Mouse (Mus musculus): Measurements from ENCODE around the gene Htra3. TPM values are rescaled to one million over a fixed set of nuclear protein-coding genes. Genes with fewer than 3 reads are reported as not detected.

Gene Htra3
- polyA plus RNA-seq, 2 experiments = 0.46 to 0.99 TPM

- DNase-seq (ENCODE audit: low read depth in 3 of 3, low spot score in 3 of 3) (no peak), ATAC-seq (ENCODE audit: insufficient read depth) (no peak)
- Histone ChIP-seq H3K27me3 (ENCODE audit: control insufficient read depth, insufficient read depth, low read length) (no peaks in the 10 kb centered on the region), H3K9ac (replicated peaks) (no peak overlapping the region), H3K9me3 (ENCODE audit: control insufficient read depth, low read length) (no peaks in the 10 kb centered on the region), H3K4me1 (replicated peaks; ENCODE audit: control insufficient read depth in 2 of 2, insufficient read depth in 2 of 2, low read length in 1 of 2) (no peaks in the 10 kb centered on the region), H3K4me2 (ENCODE audit: low read depth) (no peak overlapping the region), H3K36me3 (replicated peaks; ENCODE audit: control insufficient read depth, insufficient read depth, low read depth) (no peaks in the 10 kb centered on the region), H3K27ac (no peak overlapping the region), H3K4me3 (ENCODE audit: insufficient read depth in 1 of 2, low read depth in 2 of 2, low read length in 2 of 2) (no peak overlapping the region)
- 63% methylated on average over 11 of the region's 11 CpGs for WGBS (ENCODE audit: insufficient replicate concordance)
- TF ChIP-seq EP300 (IDR thresholded peaks at IDR 0.05; ENCODE audit: low read depth) = no peak
- TF ChIP-seq CTCF (IDR thresholded peaks at IDR 0.05; ENCODE audit: low read depth) = no peak
These were observed 11.7 kb upstream of the Htra3 start for GRCm38 (mm10) chr5:35691246-35691645.

- ATAC-seq (ENCODE audit: insufficient read depth) (no peak), DNase-seq (ENCODE audit: low read depth in 3 of 3, low spot score in 3 of 3) (no peak)
- H3K27ac ChIP-seq = no peak overlapping the region
- no peaks in the 10 kb centered on the region for H3K9me3 ChIP-seq (ENCODE audit: control insufficient read depth, low read length)
- H3K9ac ChIP-seq (replicated peaks) = no peak overlapping the region
- TF ChIP-seq EP300 (IDR thresholded peaks at IDR 0.05; ENCODE audit: low read depth) = no peak
- TF ChIP-seq CTCF (IDR thresholded peaks at IDR 0.05; ENCODE audit: low read depth) = no peak
- no peak overlapping the region for H3K4me3 ChIP-seq (ENCODE audit: insufficient read depth in 1 of 2, low read depth in 2 of 2, low read length in 2 of 2)
- no peaks in the 10 kb centered on the region for H3K4me1 ChIP-seq (replicated peaks; ENCODE audit: control insufficient read depth in 2 of 2, insufficient read depth in 2 of 2, low read length in 1 of 2)
- no peaks in the 10 kb centered on the region for H3K27me3 ChIP-seq (ENCODE audit: control insufficient read depth, insufficient read depth, low read length)
- no peak overlapping the region for H3K4me2 ChIP-seq (ENCODE audit: low read depth)
- H3K36me3 ChIP-seq (replicated peaks; ENCODE audit: control insufficient read depth, insufficient read depth, low read depth) = no peaks in the 10 kb centered on the region
- WGBS (ENCODE audit: insufficient replicate concordance) = 67% methylated on average over 8 of the region's 8 CpGs
These were observed 11.0 kb upstream of the Htra3 start for GRCm38 (mm10) chr5:35690485-35691165.

- no peaks in the 10 kb centered on the region for H3K27me3 ChIP-seq (ENCODE audit: control insufficient read depth, insufficient read depth, low read length)
- no peak overlapping the region for H3K4me2 ChIP-seq (ENCODE audit: low read depth)
- DNase-seq (ENCODE audit: low read depth in 3 of 3, low spot score in 3 of 3) (no peak), ATAC-seq (ENCODE audit: insufficient read depth) (no peak)
- no peak overlapping the region for H3K4me3 ChIP-seq (ENCODE audit: insufficient read depth in 1 of 2, low read depth in 2 of 2, low read length in 2 of 2)
- TF ChIP-seq CTCF (IDR thresholded peaks at IDR 0.05; ENCODE audit: low read depth) (no peak), EP300 (IDR thresholded peaks at IDR 0.05; ENCODE audit: low read depth) (no peak)
- H3K36me3 ChIP-seq (replicated peaks; ENCODE audit: control insufficient read depth, insufficient read depth, low read depth) = no peaks in the 10 kb centered on the region
- H3K9ac ChIP-seq (replicated peaks) = no peak overlapping the region
- no peaks in the 10 kb centered on the region for H3K9me3 ChIP-seq (ENCODE audit: control insufficient read depth, low read length)
- no peak overlapping the region for H3K27ac ChIP-seq
- peaks cover 0 to 6% of the 10 kb centered on the region in 2 experiments; a peak in 2 of 4 replicates for H3K4me1 ChIP-seq (replicated peaks; ENCODE audit: control insufficient read depth in 2 of 2, insufficient read depth in 2 of 2, low read length in 1 of 2)
These were observed 9.8 kb upstream of the Htra3 start for GRCm38 (mm10) chr5:35689374-35689773.

DNA sequence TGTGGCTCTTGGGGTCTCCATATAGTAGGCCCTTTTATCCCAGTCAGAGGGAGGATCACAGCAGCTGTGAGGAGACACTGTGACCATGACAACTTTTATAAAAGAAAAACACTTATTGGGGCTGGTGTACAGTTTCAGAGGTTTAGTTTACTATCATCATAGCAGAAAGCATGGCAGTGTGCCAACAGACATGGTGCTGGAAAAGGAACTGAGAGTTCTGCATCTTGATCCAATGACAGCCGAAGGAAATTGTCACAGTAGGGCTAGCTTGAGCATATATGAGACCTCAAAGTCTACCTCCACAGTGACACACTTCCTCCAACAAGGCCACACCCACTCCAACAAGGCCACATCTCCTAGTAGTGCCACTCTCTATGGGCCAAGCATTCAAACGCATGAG lies 9.3 kb upstream of the Htra3 start:
- Histone ChIP-seq H3K9ac (replicated peaks) (no peak overlapping the region), H3K36me3 (replicated peaks; ENCODE audit: control insufficient read depth, insufficient read depth, low read depth) (no peaks in the 10 kb centered on the region), H3K27me3 (ENCODE audit: control insufficient read depth, insufficient read depth, low read length) (no peaks in the 10 kb centered on the region), H3K9me3 (ENCODE audit: control insufficient read depth, low read length) (no peaks in the 10 kb centered on the region), H3K27ac (no peak overlapping the region), H3K4me3 (ENCODE audit: insufficient read depth in 1 of 2, low read depth in 2 of 2, low read length in 2 of 2) (no peak overlapping the region), H3K4me2 (ENCODE audit: low read depth) (no peak overlapping the region), H3K4me1 (replicated peaks; ENCODE audit: control insufficient read depth in 2 of 2, insufficient read depth in 2 of 2, low read length in 1 of 2) (peaks cover 0 to 6% of the 10 kb centered on the region in 2 experiments; a peak in 2 of 4 replicates)
- ATAC-seq (ENCODE audit: insufficient read depth) = no peak
- TF ChIP-seq CTCF (IDR thresholded peaks at IDR 0.05; ENCODE audit: low read depth) (no peak), EP300 (IDR thresholded peaks at IDR 0.05; ENCODE audit: low read depth) (no peak)
- no peak for DNase-seq (ENCODE audit: low read depth in 3 of 3, low spot score in 3 of 3)
- WGBS (ENCODE audit: insufficient replicate concordance) = 42% methylated on average over 2 of the region's 2 CpGs

- Histone ChIP-seq H3K27ac (no peak overlapping the region), H3K4me3 (ENCODE audit: insufficient read depth in 1 of 2, low read depth in 2 of 2, low read length in 2 of 2) (no peak overlapping the region), H3K4me1 (replicated peaks; ENCODE audit: control insufficient read depth in 2 of 2, insufficient read depth in 2 of 2, low read length in 1 of 2) (peaks cover 0 to 6% of the 10 kb centered on the region in 2 experiments; a peak in 2 of 4 replicates), H3K4me2 (ENCODE audit: low read depth) (no peak overlapping the region), H3K9ac (replicated peaks) (no peak overlapping the region), H3K9me3 (ENCODE audit: control insufficient read depth, low read length) (no peaks in the 10 kb centered on the region), H3K27me3 (ENCODE audit: control insufficient read depth, insufficient read depth, low read length) (no peaks in the 10 kb centered on the region), H3K36me3 (replicated peaks; ENCODE audit: control insufficient read depth, insufficient read depth, low read depth) (no peaks in the 10 kb centered on the region)
- WGBS (ENCODE audit: insufficient replicate concordance) = 39% methylated on average over 5 of the region's 5 CpGs
- ATAC-seq (ENCODE audit: insufficient read depth) (no peak), DNase-seq (ENCODE audit: low read depth in 3 of 3, low spot score in 3 of 3) (no peak)
- TF ChIP-seq CTCF (IDR thresholded peaks at IDR 0.05; ENCODE audit: low read depth) (no peak), EP300 (IDR thresholded peaks at IDR 0.05; ENCODE audit: low read depth) (no peak)
These were observed 7.5 kb upstream of the Htra3 start for GRCm38 (mm10) chr5:35687098-35687497.

Measured in liver, embryonic 14.5 days (tissue).